Mouse (Mus musculus): ENCODE measurements at regions not wholly inside any gene's neighbourhood (a gene's known extent, or its start where the extent isn't known, plus 50 kb on each side); places are given as distances from the start of the nearest gene placed in this dataset.

DNA sequence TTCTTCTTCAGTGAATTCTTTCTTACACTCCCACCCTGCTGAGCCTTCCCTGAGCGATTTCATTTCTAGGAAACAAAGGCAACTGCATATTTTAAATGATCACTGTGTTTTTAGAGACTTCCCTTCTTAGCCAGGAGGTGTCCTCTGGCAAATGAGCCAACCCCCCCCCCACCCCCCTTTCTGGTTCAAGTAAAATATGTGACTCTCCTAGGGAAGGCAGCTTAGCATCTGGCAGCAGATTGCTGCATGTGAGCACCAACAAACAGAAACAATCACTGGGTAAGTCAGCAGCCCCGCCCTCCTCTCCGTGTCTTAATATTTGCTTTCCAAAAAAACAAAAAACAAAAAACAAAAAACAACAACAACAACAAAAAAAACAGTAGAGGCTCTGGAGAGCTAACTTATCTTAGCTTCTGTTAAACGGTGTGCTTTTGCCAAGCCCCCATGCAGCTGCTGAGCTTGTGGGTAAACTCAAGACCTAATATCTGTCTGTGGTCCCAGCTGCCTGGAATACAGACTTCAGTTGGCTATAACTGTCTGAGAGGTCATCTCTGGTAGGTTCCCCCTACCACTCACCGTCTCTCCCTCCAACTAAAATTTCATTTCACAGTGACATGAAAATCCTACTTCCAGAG lies 117.9 kb downstream of the Rpap3 start:
- no peak for TF ChIP-seq POLR2A (IDR thresholded peaks at IDR 0.05; ENCODE audit: insufficient read depth, low read length)
- no peak for TF ChIP-seq CTCF (IDR thresholded peaks at IDR 0.05; ENCODE audit: low read depth, low read length)

Measured in ES-Bruce4 (cell line).